Mouse (Mus musculus) cerebellum, adult 2 months (tissue): ENCODE results near the gene Csf1. TPM values are rescaled to one million over a fixed set of nuclear protein-coding genes. Genes with fewer than 3 reads are reported as not detected.

Experiments
- DNase-seq, 2 experiments: peaks; one replicate each; pipeline ENCODE4 v3.0.0; 2021
- H3K27ac ChIP-seq: fragments of 200-500 bp; 2 replicates; pipeline ENCODE4 v1.5.1; 2012; ENCODE audit warnings: low read length, control low read depth, inconsistent platforms; ENCODE audit not compliant: insufficient read depth
- H3K27me3 ChIP-seq: fragments of 200-500 bp; 2 replicates; pipeline ENCODE4 v1.6.1; 2012; ENCODE audit warnings: inconsistent platforms, mild to moderate bottlenecking, low read length, moderate library complexity; ENCODE audit not compliant: control insufficient read depth, insufficient read depth
- H3K4me1 ChIP-seq: fragments of 200-500 bp; 2 replicates; pipeline ENCODE4 v1.6.1; 2011; ENCODE audit warnings: low read length; ENCODE audit not compliant: control insufficient read depth, insufficient read depth
- H3K4me3 ChIP-seq: fragments of 200-500 bp; replicated peaks from 2 replicates; pipeline ENCODE3; 2011; ENCODE audit warnings: mild to moderate bottlenecking, low read depth, low read length, control low read depth; ENCODE audit not compliant: insufficient read depth
- CTCF ChIP-seq: fragments of 200-500 bp; IDR thresholded peaks from 2 replicates; pipeline ENCODE4 v1.5.1; 2011; ENCODE audit warnings: low read depth, mild to moderate bottlenecking, control low read depth, low read length, moderate library complexity, borderline replicate concordance; ENCODE audit not compliant: insufficient read depth
- POLR2A ChIP-seq: fragments of 200-500 bp; IDR thresholded peaks from 2 replicates; pipeline ENCODE4 v1.6.1; 2011; ENCODE audit warnings: low read length, control low read depth, borderline replicate concordance; ENCODE audit not compliant: insufficient read depth
- WGBS: fragments of 180-500 bp; shearing (Covaris S2); methylation state at CpG from one replicate; pipeline ENCODE4 v1.1.7; 2018; 5-methylcytosine and 5-hydroxymethylcytosine counted together
- polyA plus RNA-seq: library from polyadenylated mRNA; depleted of rRNA; stranded (reverse); fragments of >200 nt; gene quantifications from 2 replicates; pipeline ENCODE4 v1.2.3, GENCODE M21; 2012

Gene Csf1
- polyA plus RNA-seq, 1 experiment: 20.9 TPM

- peaks cover 9% of the 10 kb centered on the region for H3K4me1 ChIP-seq
- H3K4me3 ChIP-seq: no peak overlapping the region
- no peak overlapping the region for H3K27ac ChIP-seq
- WGBS: 75% methylated on average over 2 of the region's 2 CpGs
- H3K27me3 ChIP-seq: no peaks in the 10 kb centered on the region
- TF ChIP-seq CTCF (no peak), POLR2A (no peak)
- DNase-seq: no peak
Observed at GRCm38 (mm10) chr3:107730236-107730635, 30.0 kb downstream of the Csf1 start.

- H3K4me3 ChIP-seq: no peak overlapping the region
- H3K4me1 ChIP-seq: peaks cover 9% of the 10 kb centered on the region
- H3K27me3 ChIP-seq: no peaks in the 10 kb centered on the region
- 74% methylated on average over 1 of the region's 1 CpGs for WGBS
- no peak for TF ChIP-seq POLR2A
- no peak for TF ChIP-seq CTCF
- DNase-seq: no peak
- no peak overlapping the region for H3K27ac ChIP-seq
Observed at GRCm38 (mm10) chr3:107728509-107728908, 31.8 kb downstream of the Csf1 start.

- TF ChIP-seq POLR2A (no peak), CTCF (no peak)
- Histone ChIP-seq H3K4me1 (no peaks in the 10 kb centered on the region), H3K27me3 (no peaks in the 10 kb centered on the region), H3K4me3 (no peak overlapping the region), H3K27ac (no peak overlapping the region)
- WGBS: 77% methylated on average over 1 of the region's 1 CpGs
- no peak for DNase-seq
Observed at GRCm38 (mm10) chr3:107715971-107716370, 44.3 kb downstream of the Csf1 start.

- H3K27me3 ChIP-seq: no peaks in the 10 kb centered on the region
- no peak overlapping the region for H3K4me3 ChIP-seq
- no peak for TF ChIP-seq CTCF
- no peak for TF ChIP-seq POLR2A
Observed at GRCm38 (mm10) chr3:107714276-107714933, 45.9 kb downstream of the Csf1 start.

GRCm38 (mm10) chr3:107712081-107712480 lies 48.2 kb downstream of the Csf1 start:
- no peaks in the 10 kb centered on the region for H3K27me3 ChIP-seq
- no peak overlapping the region for H3K27ac ChIP-seq
- no peaks in the 10 kb centered on the region for H3K4me1 ChIP-seq
- no peak for TF ChIP-seq CTCF
- TF ChIP-seq POLR2A: no peak
- no peak overlapping the region for H3K4me3 ChIP-seq
- DNase-seq: no peak
- 74% methylated on average over 3 of the region's 3 CpGs for WGBS

More at GRCm38 (mm10) chr3:107714276-107714933, 45.9 kb downstream of the Csf1 start:
- no peak for DNase-seq
- no peak overlapping the region for H3K27ac ChIP-seq
- 81% methylated on average over 5 of the region's 5 CpGs for WGBS
- no peaks in the 10 kb centered on the region for H3K4me1 ChIP-seq

GRCm38 (mm10) chr3:107709156-107709555 lies 51.1 kb downstream of the Csf1 start:
- no peaks in the 10 kb centered on the region for H3K27me3 ChIP-seq
- DNase-seq: no peak
- no peak overlapping the region for H3K27ac ChIP-seq
- H3K4me3 ChIP-seq: no peak overlapping the region
- H3K4me1 ChIP-seq: no peaks in the 10 kb centered on the region
- TF ChIP-seq CTCF (no peak), POLR2A (no peak)
- 41% methylated on average over 3 of the region's 3 CpGs for WGBS

GRCm38 (mm10) chr3:107707239-107707638 lies 53.0 kb downstream of the Csf1 start:
- WGBS: 85% methylated on average over 4 of the region's 4 CpGs
- no peak for DNase-seq
- no peak overlapping the region for H3K27ac ChIP-seq
- no peaks in the 10 kb centered on the region for H3K4me1 ChIP-seq
- no peak overlapping the region for H3K4me3 ChIP-seq
- no peaks in the 10 kb centered on the region for H3K27me3 ChIP-seq
- no peak for TF ChIP-seq POLR2A
- no peak for TF ChIP-seq CTCF

- Histone ChIP-seq H3K4me1 (no peaks in the 10 kb centered on the region), H3K27ac (no peak overlapping the region), H3K27me3 (no peaks in the 10 kb centered on the region), H3K4me3 (no peak overlapping the region)
- TF ChIP-seq CTCF (no peak), POLR2A (no peak)
- 71% methylated on average over 2 of the region's 2 CpGs for WGBS
- DNase-seq: no peak
Observed at GRCm38 (mm10) chr3:107706164-107706563, 54.1 kb downstream of the Csf1 start.
